Mouse (Mus musculus) liver, embryonic 16.5 days (tissue): ENCODE results near the gene Polr1a. TPM values are rescaled to one million over a fixed set of nuclear protein-coding genes. Genes with fewer than 3 reads are reported as not detected.
A peak's percentile ranks its signal among the peaks of the same experiment; 100 is the strongest.

Experiments
- ATAC-seq: fragments of 200-750 bp; cut with Nextera tagmentation; 2 replicates; pipeline ENCODE4 v1.8.0; 2017; ENCODE audit warnings: low read depth, mild to moderate bottlenecking, moderate number of reproducible peaks, moderate library complexity
- H3K27ac ChIP-seq: fragments of 300-500 bp; sonication (generic); 2 replicates; pipeline ENCODE4 v1.5.1; 2014; ENCODE audit warnings: mild to moderate bottlenecking, low read length
- H3K27me3 ChIP-seq: fragments of 300-500 bp; sonication (generic); 2 replicates; pipeline ENCODE4 v1.6.1; 2014; ENCODE audit warnings: low read depth, low read length, mixed read lengths; ENCODE audit not compliant: control insufficient read depth, insufficient read depth
- H3K36me3 ChIP-seq: fragments of 300-500 bp; sonication (generic); 2 replicates; pipeline ENCODE4 v1.6.1; 2014; ENCODE audit warnings: mild to moderate bottlenecking; ENCODE audit not compliant: control insufficient read depth, insufficient read depth
- H3K4me1 ChIP-seq: fragments of 300-500 bp; sonication (generic); 2 replicates; pipeline ENCODE4 v1.6.1; 2014; ENCODE audit warnings: low read depth, low read length, mixed read lengths; ENCODE audit not compliant: control insufficient read depth
- H3K4me2 ChIP-seq: fragments of 300-500 bp; sonication (generic); 2 replicates; pipeline ENCODE4 v1.6.1; 2014; ENCODE audit warnings: low read depth, low read length, mixed read lengths
- H3K4me3 ChIP-seq: fragments of 300-500 bp; sonication (generic); 2 replicates; pipeline ENCODE4 v1.5.1; 2014; ENCODE audit warnings: low read depth, mild to moderate bottlenecking, low read length
- H3K9ac ChIP-seq: fragments of 300-500 bp; sonication (generic); 2 replicates; pipeline ENCODE4 v1.6.1; 2014; ENCODE audit warnings: low read depth, low read length
- H3K9me3 ChIP-seq: fragments of 300-500 bp; sonication (generic); replicated peaks from 2 replicates; pipeline ENCODE4 v1.6.1; 2016; ENCODE audit warnings: low read length; ENCODE audit not compliant: control insufficient read depth
- WGBS: fragments of 180-500 bp; shearing (Covaris S2); extraction: QIAGEN DNeasy Blood & Tissue Kit; methylation state at CpG from one replicate; pipeline ENCODE4 v1.1.7; 2014; ENCODE audit not compliant: insufficient replicate concordance; 5-methylcytosine and 5-hydroxymethylcytosine counted together
- polyA plus RNA-seq: library from polyadenylated mRNA; unstranded; fragments of >200 nt; fragmentation: Nextera tagmentation; extraction: Ambion mirVana; gene quantifications from 2 replicates; pipeline ENCODE4 v1.2.1, GENCODE M21; 2015

Polr1a gene
- polyA plus RNA-seq, 1 experiment from 2014 or later: 14.3 TPM

- H3K4me1 ChIP-seq: no peaks in the 10 kb centered on the region; the same call in 1 of the 2 replicates
- no peaks in the 10 kb centered on the region for H3K9me3 ChIP-seq
- H3K27me3 ChIP-seq: no peaks in the 10 kb centered on the region
- H3K4me2 ChIP-seq: no peak overlapping the region
- H3K9ac ChIP-seq: no peak overlapping the region
- H3K36me3 ChIP-seq: no peaks in the 10 kb centered on the region
- no peak overlapping the region for H3K4me3 ChIP-seq
- 68% methylated on average over 4 of the region's 4 CpGs for WGBS
- ATAC-seq: no peak
- no peak overlapping the region for H3K27ac ChIP-seq
Measured at GRCm38 (mm10) chr6:71985984-71986383, 77.1 kb downstream of the Polr1a start.

DNA sequence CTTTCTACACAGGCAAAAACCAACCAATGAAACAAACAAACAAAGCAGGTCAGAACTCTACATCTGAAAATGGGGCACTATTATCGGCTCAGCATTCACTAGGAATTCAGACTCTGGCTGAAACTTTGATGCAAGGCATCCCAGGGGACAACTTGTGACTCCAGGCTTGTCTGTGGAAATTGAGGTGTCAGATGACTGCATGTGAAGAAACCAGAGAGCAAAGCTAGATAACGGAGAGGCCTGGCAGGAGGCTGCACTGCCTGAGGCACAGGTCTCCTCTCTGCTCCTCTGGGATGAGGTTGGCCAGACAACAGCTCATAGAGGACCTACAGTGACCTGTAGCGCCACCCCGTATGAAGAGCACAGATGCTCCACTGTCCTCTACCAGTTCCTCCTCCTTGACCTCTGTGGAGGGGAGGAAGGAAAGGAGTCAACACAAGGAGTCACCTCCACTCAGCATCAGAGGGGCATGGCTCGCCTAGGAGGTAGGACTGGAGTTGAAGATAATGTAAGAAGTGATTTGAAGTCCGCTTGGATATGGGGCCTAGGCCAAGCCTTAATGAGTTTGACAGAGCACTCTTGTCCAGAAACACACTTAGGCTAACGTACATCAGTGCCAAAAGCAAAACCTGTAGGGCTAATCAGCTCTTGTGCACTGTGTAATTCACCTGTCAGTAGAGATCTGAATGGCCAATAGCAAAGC is 78.8 kb downstream of the Polr1a start:
- ATAC-seq: no peak
- Histone ChIP-seq H3K27me3 (no peaks in the 10 kb centered on the region), H3K4me2 (no peak overlapping the region), H3K9ac (no peak overlapping the region), H3K4me1 (peaks cover 2% of the 10 kb centered on the region; the same call in 1 of the 2 replicates), H3K27ac (no peak overlapping the region), H3K9me3 (no peaks in the 10 kb centered on the region), H3K36me3 (no peaks in the 10 kb centered on the region), H3K4me3 (no peak overlapping the region)
- 59% methylated on average over 7 of the region's 7 CpGs for WGBS

DNA sequence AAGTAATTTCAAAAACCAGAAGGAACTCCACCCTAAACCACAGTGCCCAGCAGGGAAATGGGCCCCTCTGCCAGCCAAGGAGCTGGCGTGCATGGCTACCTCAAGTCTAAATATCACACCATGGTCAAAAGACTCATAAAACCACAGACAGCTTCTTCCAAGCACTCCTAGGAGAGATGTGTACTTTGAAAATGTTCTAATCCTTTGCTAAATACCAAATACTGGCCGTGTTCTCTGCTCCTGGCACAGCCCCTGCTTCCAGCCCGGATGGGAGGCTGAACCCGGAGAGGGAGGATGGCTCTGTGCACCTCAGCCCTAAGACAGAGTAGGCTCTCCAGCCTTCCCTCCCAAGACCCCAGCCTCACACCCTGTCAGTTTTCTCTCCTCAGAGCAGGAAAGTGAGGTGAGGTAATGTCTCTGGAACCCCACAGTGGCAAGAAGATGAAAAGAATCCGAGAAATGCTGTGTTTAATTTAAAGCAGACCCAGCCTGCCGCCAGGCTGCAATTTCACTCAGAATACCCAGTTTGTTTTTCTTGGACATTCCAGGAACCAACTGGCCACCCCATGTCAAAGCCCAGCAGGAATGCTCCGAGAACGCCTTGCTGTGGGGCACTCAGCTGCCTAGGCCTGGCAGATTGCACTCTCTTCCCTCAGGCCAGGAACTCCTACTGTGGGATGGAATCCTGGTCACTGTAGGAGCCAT is 80.9 kb downstream of the Polr1a start:
- no peak overlapping the region for H3K4me3 ChIP-seq
- H3K4me2 ChIP-seq: no peak overlapping the region
- no peak for ATAC-seq
- H3K9me3 ChIP-seq: no peaks in the 10 kb centered on the region
- H3K9ac ChIP-seq: no peak overlapping the region
- no peaks in the 10 kb centered on the region for H3K36me3 ChIP-seq
- 45% methylated on average over 8 of the region's 8 CpGs for WGBS
- H3K4me1 ChIP-seq: peaks cover 2% of the 10 kb centered on the region; the same call in 1 of the 2 replicates
- no peak overlapping the region for H3K27ac ChIP-seq
- H3K27me3 ChIP-seq: no peaks in the 10 kb centered on the region

DNA sequence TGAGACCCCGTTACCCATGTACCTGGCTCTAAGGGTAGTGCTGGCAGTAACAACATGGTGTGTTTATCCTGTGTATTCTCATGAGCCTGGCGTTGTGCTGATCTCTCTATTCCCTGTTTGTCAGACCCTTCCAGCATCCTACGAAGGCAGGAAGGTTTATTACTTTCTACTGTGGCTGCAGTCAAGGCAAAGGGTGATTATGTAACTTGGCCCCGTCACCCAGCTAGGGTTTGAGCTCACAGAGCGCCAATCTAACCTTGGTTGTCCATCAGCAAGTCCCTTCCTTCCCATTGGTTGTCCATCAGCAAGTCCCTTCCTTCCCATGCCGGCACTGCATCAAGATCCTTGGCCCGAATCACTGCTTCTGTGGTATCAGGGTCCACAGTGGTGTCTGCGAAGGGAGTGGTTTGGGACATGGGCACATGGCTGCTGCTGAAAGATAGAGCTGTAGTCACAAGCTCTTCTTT is 81.6 kb downstream of the Polr1a start:
- Histone ChIP-seq H3K4me2 (no peak overlapping the region), H3K9ac (no peak overlapping the region), H3K36me3 (no peaks in the 10 kb centered on the region), H3K4me3 (no peak overlapping the region), H3K27ac (no peak overlapping the region), H3K27me3 (no peaks in the 10 kb centered on the region), H3K4me1 (peaks cover 2% of the 10 kb centered on the region; the same call in 1 of the 2 replicates), H3K9me3 (no peaks in the 10 kb centered on the region)
- no peak for ATAC-seq
- 48% methylated on average over 8 of the region's 8 CpGs for WGBS

- no peak overlapping the region for H3K27ac ChIP-seq
- H3K4me2 ChIP-seq: no peak overlapping the region
- H3K4me1 ChIP-seq: peaks cover 2% of the 10 kb centered on the region; the same call in 1 of the 2 replicates
- 60% methylated on average over 8 of the region's 8 CpGs for WGBS
- peak; percentile 27; the same call in 1 of the 2 replicates for ATAC-seq
- no peaks in the 10 kb centered on the region for H3K9me3 ChIP-seq
- no peak overlapping the region for H3K4me3 ChIP-seq
- H3K36me3 ChIP-seq: no peaks in the 10 kb centered on the region
- H3K9ac ChIP-seq: no peak overlapping the region
- H3K27me3 ChIP-seq: no peaks in the 10 kb centered on the region
Measured at GRCm38 (mm10) chr6:71991190-71991932, 82.5 kb downstream of the Polr1a start.

DNA sequence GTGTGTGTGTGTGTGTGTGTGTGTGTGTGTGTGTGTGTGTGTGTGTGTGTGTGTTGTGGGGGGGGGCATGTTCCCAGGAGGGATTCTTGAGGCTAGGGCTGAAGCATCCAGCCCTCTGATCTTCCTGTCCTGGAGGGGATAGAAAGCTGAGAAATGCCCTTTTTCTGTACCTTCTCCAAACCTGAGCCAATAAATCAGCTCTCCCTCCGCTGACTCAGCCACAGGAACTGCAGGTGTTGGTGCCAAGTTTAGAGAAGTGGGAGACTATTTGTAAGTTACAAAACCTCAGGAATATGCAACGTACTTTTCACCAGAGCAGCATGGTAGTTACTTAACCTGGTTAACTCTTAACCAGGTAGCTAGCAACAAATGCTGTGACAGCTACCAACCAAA is 83.1 kb downstream of the Polr1a start:
- H3K4me2 ChIP-seq: no peak overlapping the region
- peaks cover 2% of the 10 kb centered on the region; the same call in 1 of the 2 replicates for H3K4me1 ChIP-seq
- ATAC-seq: no peak
- no peak overlapping the region for H3K9ac ChIP-seq
- no peak overlapping the region for H3K27ac ChIP-seq
- no peaks in the 10 kb centered on the region for H3K27me3 ChIP-seq
- no peak overlapping the region for H3K4me3 ChIP-seq
- H3K36me3 ChIP-seq: no peaks in the 10 kb centered on the region
- H3K9me3 ChIP-seq: no peaks in the 10 kb centered on the region
- 43% methylated on average over 2 of the region's 2 CpGs for WGBS

- H3K9ac ChIP-seq: no peak overlapping the region
- no peak overlapping the region for H3K27ac ChIP-seq
- no peaks in the 10 kb centered on the region for H3K27me3 ChIP-seq
- peaks cover 2% of the 10 kb centered on the region; the same call in 1 of the 2 replicates for H3K4me1 ChIP-seq
- no peak overlapping the region for H3K4me3 ChIP-seq
- WGBS: 63% methylated on average over 4 of the region's 4 CpGs
- H3K36me3 ChIP-seq: no peaks in the 10 kb centered on the region
- no peaks in the 10 kb centered on the region for H3K9me3 ChIP-seq
- ATAC-seq: no peak
- H3K4me2 ChIP-seq: no peak overlapping the region
Measured at GRCm38 (mm10) chr6:71994004-71994403, 85.2 kb downstream of the Polr1a start.

DNA sequence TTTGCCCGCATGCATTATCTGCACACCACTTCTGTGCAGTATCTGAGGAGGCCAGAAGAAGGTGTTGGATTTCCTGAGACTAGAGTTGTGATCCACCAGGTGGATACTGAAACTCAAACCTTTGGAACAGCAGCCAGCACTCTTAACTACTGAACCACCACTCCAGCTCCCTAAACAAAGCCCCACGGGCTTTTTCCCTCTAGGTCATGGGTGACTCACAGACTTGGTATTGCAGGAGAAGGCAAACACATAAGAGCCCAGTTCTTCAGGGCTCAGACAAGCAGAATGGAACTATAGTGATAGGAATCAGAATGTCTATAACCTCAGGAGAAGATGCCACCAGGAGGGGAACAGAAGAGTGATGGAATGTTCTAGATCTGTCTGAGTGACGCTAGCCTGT is 86.2 kb downstream of the Polr1a start:
- Histone ChIP-seq H3K9me3 (no peaks in the 10 kb centered on the region), H3K4me3 (no peak overlapping the region), H3K27me3 (no peaks in the 10 kb centered on the region), H3K9ac (no peak overlapping the region), H3K4me2 (no peak overlapping the region), H3K4me1 (peaks cover 2% of the 10 kb centered on the region; the same call in 1 of the 2 replicates), H3K27ac (no peak overlapping the region), H3K36me3 (no peaks in the 10 kb centered on the region)
- ATAC-seq: no peak
- WGBS: 68% methylated on average over 3 of the region's 3 CpGs
